Mouse (Mus musculus) kidney, adult 2 months (tissue): ENCODE measurements around the gene Nbl1. TPM values are rescaled to one million over a fixed set of nuclear protein-coding genes. Genes with fewer than 3 reads are reported as not detected.

Experiments used
- DNase-seq: peaks from one replicate; pipeline ENCODE4 v3.0.0; 2021
- H3K27ac ChIP-seq: fragments of 200-500 bp; 2 replicates; pipeline ENCODE4 v1.5.1; 2012; ENCODE audit warnings: low read depth, low read length, control low read depth, inconsistent platforms; ENCODE audit not compliant: insufficient read depth
- H3K27me3 ChIP-seq: fragments of 200-500 bp; replicated peaks from 2 replicates; pipeline ENCODE4 v1.6.1; 2012; ENCODE audit warnings: mild to moderate bottlenecking, moderate library complexity, low read length, inconsistent platforms; ENCODE audit not compliant: control insufficient read depth, insufficient read depth
- H3K36me3 ChIP-seq: fragments of 200-500 bp; 2 replicates; pipeline ENCODE4 v1.6.1; 2012; ENCODE audit warnings: mild to moderate bottlenecking, moderate library complexity, low read length, inconsistent platforms; ENCODE audit not compliant: control insufficient read depth, insufficient read depth
- H3K4me1 ChIP-seq: fragments of 200-500 bp; 2 replicates; pipeline ENCODE4 v1.6.1; 2011; ENCODE audit warnings: low read length; ENCODE audit not compliant: control insufficient read depth, insufficient read depth
- H3K4me3 ChIP-seq: fragments of 200-500 bp; 2 replicates; pipeline ENCODE4 v1.5.1; 2011; ENCODE audit warnings: mild to moderate bottlenecking, low read depth, low read length, control low read depth; ENCODE audit not compliant: insufficient read depth
- CTCF ChIP-seq: fragments of 200-500 bp; conservative IDR thresholded peaks from 2 replicates; pipeline ENCODE4 v1.5.1; 2011; ENCODE audit warnings: low read depth, mild to moderate bottlenecking, control low read depth, low read length, moderate library complexity, mixed read lengths; ENCODE audit not compliant: insufficient read depth, insufficient read length
- POLR2A ChIP-seq: fragments of 200-500 bp; IDR thresholded peaks from one replicate; pipeline ENCODE4 v1.6.1; 2011; ENCODE audit warnings: low read depth, low read length, control low read depth
- WGBS: fragments of 180-500 bp; shearing (Covaris S2); methylation state at CpG from one replicate; pipeline ENCODE4 v1.1.7; 2018; 5-methylcytosine and 5-hydroxymethylcytosine counted together
- polyA plus RNA-seq: library from polyadenylated mRNA; depleted of rRNA; stranded (reverse); fragments of >200 nt; gene quantifications from 2 replicates; pipeline ENCODE4 v1.2.3, GENCODE M21; 2012

Nbl1 gene
- polyA plus RNA-seq, 1 experiment: 35.7 TPM

DNA sequence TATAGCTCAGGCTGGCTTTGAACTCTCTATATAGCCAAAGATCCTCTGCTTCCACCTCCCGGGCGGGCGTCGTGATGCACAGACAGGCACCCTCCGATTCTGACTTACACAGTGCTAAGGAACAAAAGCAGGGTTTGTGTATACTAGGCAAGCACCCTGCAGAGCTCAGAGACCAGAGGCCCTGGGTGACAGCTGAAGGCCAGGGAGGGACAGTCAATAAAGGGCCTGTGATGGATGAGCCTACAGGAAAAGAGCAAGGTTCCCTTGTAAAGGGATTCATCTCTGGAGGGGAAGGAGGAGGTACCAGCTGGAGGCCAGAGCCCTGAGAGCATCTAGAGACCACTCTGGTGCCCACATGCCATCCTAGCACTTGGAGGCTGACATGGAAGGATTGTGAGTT lies 39.4 kb downstream of the Nbl1 start:
- no peak for DNase-seq
- no peaks in the 10 kb centered on the region for H3K36me3 ChIP-seq
- no peaks in the 10 kb centered on the region for H3K27me3 ChIP-seq
- H3K27ac ChIP-seq: no peak overlapping the region
- no peaks in the 10 kb centered on the region for H3K4me1 ChIP-seq
- TF ChIP-seq CTCF (no peak), POLR2A (no peak)
- WGBS: 77% methylated on average over 5 of the region's 5 CpGs
- no peak overlapping the region for H3K4me3 ChIP-seq

DNA sequence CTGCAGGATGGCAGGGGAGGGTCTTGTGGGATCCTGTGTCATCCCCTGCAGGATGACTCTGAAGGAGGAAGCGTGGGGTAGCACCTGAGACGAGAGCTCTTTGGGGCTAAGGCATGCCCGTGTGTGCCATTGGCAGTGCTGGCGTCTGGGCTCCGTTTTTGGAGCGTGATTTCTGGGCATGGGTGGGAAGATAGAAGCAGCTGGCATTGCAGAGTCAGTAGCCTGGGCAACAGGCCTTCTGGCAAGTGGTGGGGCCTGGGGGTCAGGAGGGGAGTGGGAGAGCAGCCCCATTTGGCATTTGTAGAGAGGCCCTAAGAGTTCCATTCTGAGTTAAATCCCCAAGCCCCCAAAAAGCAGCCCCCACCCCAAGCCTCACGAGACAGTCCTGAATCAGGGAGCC lies 40.0 kb downstream of the Nbl1 start:
- Histone ChIP-seq H3K4me1 (no peaks in the 10 kb centered on the region), H3K36me3 (no peaks in the 10 kb centered on the region), H3K27ac (no peak overlapping the region), H3K4me3 (no peak overlapping the region), H3K27me3 (no peaks in the 10 kb centered on the region)
- TF ChIP-seq POLR2A (no peak), CTCF (no peak)
- no peak for DNase-seq
- 91% methylated on average over 7 of the region's 7 CpGs for WGBS

DNA sequence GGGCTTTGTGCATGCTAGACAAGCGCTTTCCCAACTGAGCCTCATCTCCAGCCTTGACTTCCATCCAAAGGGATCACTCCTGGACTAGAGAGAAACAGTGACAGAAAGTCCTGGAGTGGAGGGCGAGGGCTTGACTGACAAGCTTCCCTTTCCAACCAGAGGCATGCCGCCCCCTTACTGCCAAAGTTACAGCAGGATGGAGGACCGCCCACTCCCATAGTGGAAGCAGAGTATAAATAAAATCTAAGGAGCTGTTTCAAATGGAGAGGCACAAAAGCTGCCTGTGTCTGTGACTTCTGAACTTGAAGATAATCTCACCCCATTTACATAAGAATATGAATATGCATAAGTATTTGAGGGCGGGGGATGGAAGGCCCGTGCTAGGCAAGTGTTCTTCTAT lies 44.3 kb downstream of the Nbl1 start:
- no peak for DNase-seq
- Histone ChIP-seq H3K36me3 (no peaks in the 10 kb centered on the region), H3K4me3 (no peak overlapping the region), H3K4me1 (no peaks in the 10 kb centered on the region), H3K27ac (no peak overlapping the region), H3K27me3 (no peaks in the 10 kb centered on the region)
- TF ChIP-seq CTCF (no peak), POLR2A (no peak)
- WGBS: 84% methylated on average over 6 of the region's 6 CpGs

- TF ChIP-seq POLR2A (no peak), CTCF (no peak)
- H3K27me3 ChIP-seq: no peaks in the 10 kb centered on the region
- no peaks in the 10 kb centered on the region for H3K4me1 ChIP-seq
- H3K27ac ChIP-seq: no peak overlapping the region
- 77% methylated on average over 5 of the region's 5 CpGs for WGBS
- H3K36me3 ChIP-seq: no peaks in the 10 kb centered on the region
- H3K4me3 ChIP-seq: no peak overlapping the region
- no peak for DNase-seq
Observed at GRCm38 (mm10) chr4:139046354-139046753, 46.4 kb downstream of the Nbl1 start.

- WGBS: 90% methylated on average over 5 of the region's 5 CpGs
- Histone ChIP-seq H3K4me1 (no peaks in the 10 kb centered on the region), H3K4me3 (no peak overlapping the region), H3K27me3 (no peaks in the 10 kb centered on the region), H3K36me3 (no peaks in the 10 kb centered on the region), H3K27ac (no peak overlapping the region)
- TF ChIP-seq POLR2A (no peak), CTCF (no peak)
- DNase-seq: no peak
Observed at GRCm38 (mm10) chr4:139044566-139044965, 48.2 kb downstream of the Nbl1 start.

GRCm38 (mm10) chr4:139043600-139043999 lies 49.2 kb downstream of the Nbl1 start:
- no peak for TF ChIP-seq CTCF
- TF ChIP-seq POLR2A: no peak
- 81% methylated on average over 2 of the region's 2 CpGs for WGBS
- 0 out of 2 replicates have a peak, but pooled peaks cover under 1% of the 10 kb centered on the region for H3K4me1 ChIP-seq
- H3K36me3 ChIP-seq: no peaks in the 10 kb centered on the region
- no peak overlapping the region for H3K27ac ChIP-seq
- H3K27me3 ChIP-seq: no peaks in the 10 kb centered on the region
- DNase-seq: no peak
- no peak overlapping the region for H3K4me3 ChIP-seq

DNA sequence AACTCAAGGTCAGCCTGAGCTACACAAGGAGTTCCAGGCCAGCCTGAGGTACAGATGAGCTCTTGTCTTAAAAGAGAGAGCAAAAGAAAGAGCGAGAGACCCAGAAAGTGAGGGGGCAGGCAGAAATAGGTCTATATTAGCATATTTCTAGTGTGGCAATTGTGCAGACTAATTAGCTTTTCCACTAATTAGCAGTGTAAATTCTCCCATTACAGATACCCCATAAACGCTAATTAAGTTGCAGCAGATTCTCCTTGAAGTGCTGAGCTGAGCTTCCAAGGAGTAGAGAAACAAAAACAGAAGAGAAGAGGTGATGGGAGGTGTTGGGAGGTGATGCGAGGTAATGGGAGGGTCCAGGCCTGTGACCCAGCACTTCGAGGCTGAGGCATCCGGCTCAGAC lies 50.2 kb downstream of the Nbl1 start:
- DNase-seq: no peak
- Histone ChIP-seq H3K36me3 (no peaks in the 10 kb centered on the region), H3K27me3 (no peaks in the 10 kb centered on the region), H3K4me3 (no peak overlapping the region), H3K27ac (no peak overlapping the region), H3K4me1 (0 out of 2 replicates have a peak, but pooled peaks cover 2% of the 10 kb centered on the region)
- WGBS: 79% methylated on average over 5 of the region's 5 CpGs
- no peak for TF ChIP-seq CTCF
- no peak for TF ChIP-seq POLR2A
